Mouse (Mus musculus): Measurements from ENCODE around the gene Gm17617.
A peak's percentile ranks its signal among the peaks of the same experiment; 100 is the strongest.

Gm17617 gene

GRCm38 (mm10) chr13:55133448-55133847 is at the start of gene Gm17617:
Gm17617 (minus strand) TSS chr13:55133548.
- no peak for DNase-seq (ENCODE audit: low spot score in 2 of 2)

- peak; percentile 38 to 53 for DNase-seq (ENCODE audit: low spot score in 2 of 2)
These were observed 49.0 kb upstream of the Gm17617 start for GRCm38 (mm10) chr13:55182173-55182894.

DNA sequence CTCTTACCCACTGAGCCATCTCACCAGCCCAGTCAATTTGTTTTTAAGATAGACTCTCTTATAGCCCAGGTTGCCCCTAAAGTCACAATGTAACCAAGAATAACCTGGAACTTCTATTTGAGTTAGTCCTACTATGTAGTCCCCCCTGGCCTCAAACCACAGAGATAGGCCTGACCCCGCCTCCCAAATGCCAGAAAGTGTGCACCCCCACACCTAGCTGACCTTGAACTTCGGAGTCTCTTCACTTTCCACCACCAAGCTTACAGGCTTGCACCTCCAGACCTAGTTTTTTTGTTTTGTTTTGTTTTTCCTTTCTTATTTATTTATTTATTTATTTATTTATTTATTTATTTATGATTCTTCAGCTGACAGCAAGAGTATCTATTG is 48.4 kb upstream of the Gm17617 start:
- no peak for DNase-seq (ENCODE audit: low spot score in 2 of 2)

GRCm38 (mm10) chr13:55179591-55179990 is 46.2 kb upstream of the Gm17617 start:
- no peak for DNase-seq (ENCODE audit: low spot score in 2 of 2)

DNA sequence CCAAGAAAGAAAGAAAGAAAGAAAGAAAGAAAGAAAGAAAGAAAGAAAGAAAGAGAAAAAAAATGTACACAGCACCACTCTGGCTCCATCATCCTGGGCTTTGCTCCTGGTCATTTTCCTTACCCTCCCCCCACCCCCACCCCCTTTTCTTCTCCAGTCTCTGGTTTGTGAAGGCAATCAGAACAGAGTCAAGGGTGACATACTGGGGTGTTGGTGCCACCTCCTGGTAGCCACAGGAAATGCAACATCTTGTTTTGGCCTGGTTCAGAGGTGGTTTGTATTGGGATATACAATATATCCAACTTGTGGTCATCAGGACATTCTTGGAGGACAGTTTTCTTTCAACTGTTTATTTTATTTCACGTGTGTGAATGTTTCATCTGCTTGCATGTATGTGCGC is 45.2 kb upstream of the Gm17617 start:
- DNase-seq (ENCODE audit: low spot score in 2 of 2), result peak; percentile 56 to 65

- DNase-seq (ENCODE audit: low spot score in 2 of 2), result no peak
These were observed 44.7 kb upstream of the Gm17617 start for GRCm38 (mm10) chr13:55177903-55178496.

DNA sequence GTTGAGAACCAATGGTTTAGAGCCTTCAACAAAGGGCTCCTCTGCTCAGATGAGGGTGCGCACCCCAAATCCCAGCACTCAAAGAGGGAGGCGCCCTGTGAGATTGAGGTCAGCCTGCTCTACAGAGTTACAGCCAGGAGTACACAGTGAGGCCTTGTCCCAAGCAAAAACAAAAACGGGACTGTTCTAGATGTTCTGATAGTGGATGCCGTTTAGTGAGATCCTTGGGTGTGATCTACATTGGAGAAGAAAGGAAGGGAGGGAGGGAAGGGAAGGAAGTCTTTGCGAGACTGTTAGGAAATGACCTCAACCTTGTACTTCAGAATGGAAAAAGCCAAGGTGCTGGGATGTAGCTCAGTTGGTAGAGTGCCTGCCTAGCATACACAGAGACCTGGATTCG is 42.9 kb upstream of the Gm17617 start:
- no peak for DNase-seq (ENCODE audit: low spot score in 2 of 2)

GRCm38 (mm10) chr13:55174347-55174746 is 41.0 kb upstream of the Gm17617 start:
- DNase-seq (ENCODE audit: low spot score in 2 of 2), result no peak

DNA sequence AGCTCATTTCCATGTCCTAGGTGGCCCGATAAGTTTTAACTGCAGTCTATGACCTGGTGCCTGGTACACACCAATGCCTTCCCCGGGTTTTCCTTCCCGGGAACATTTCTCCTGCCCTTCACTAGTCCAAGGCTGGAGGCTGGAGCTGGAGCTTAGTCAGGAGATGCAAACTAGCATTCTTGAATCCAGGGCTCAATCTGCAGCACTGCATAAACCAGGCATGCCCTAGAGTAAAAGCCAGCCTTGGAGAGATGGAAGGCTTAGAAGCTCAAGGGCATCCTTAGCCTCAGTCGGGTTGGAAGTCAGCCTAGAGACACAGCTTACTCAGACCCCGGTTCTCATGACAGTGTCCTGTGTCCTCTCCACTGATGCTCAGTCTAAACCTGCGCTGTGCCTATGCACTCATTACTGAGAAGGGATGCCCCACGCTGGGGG is 39.0 kb upstream of the Gm17617 start:
- DNase-seq (ENCODE audit: low spot score in 2 of 2), result no peak

- DNase-seq (ENCODE audit: low spot score in 2 of 2), result no peak
These were observed 38.4 kb upstream of the Gm17617 start for GRCm38 (mm10) chr13:55171517-55172335.

DNA sequence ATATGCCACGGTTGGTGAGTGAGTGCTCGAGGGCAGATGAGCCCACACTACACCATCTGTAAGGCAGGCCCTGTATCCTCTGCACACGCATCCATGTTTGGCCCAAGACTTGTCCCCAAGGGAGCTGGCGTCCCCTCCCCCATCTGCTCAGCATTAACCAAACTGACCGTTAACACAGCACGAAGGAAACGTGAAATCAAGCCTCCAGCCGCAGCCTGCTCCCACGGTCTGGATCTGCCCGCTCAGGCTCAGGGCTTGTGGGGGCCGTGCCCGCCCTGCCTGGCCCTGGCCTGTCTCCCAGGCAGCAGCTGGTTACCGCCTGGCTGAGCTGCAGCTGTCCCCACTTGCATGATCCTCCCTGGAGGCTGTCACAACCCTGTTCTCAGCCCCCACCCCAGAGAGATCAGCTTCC is 35.6 kb upstream of the Gm17617 start:
- peak in 1 of 2 experiments; percentile 27 for DNase-seq (ENCODE audit: low spot score in 2 of 2)

GRCm38 (mm10) chr13:55168255-55168654 is 34.9 kb upstream of the Gm17617 start:
- no peak for DNase-seq (ENCODE audit: low spot score in 2 of 2)

GRCm38 (mm10) chr13:55167798-55168197 is 34.5 kb upstream of the Gm17617 start:
- no peak for DNase-seq (ENCODE audit: low spot score in 2 of 2)

GRCm38 (mm10) chr13:55166806-55167725 is 33.7 kb upstream of the Gm17617 start:
- no peak for DNase-seq (ENCODE audit: low spot score in 2 of 2)

DNA sequence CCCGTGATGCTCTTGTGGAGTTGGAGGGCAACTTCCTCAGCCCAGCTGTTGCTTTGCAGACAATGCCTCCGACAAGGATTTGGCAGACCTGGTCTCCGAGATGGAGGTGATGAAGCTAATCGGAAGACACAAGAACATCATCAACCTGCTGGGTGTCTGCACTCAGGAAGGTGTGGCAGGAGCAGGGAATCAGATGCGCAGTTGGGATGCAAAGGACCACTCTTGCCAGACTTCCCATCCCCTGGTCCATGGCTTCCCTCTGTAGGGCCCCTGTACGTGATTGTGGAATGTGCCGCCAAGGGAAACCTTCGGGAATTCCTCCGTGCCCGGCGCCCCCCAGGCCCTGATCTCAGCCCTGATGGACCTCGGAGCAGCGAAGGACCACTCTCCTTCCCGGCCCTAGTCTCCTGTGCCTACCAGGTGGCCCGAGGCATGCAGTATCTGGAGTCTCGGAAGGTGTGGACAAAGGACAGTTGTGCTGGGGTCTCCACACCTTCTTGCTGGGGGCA is 32.5 kb upstream of the Gm17617 start:
- no peak for DNase-seq (ENCODE audit: low spot score in 2 of 2)

DNA sequence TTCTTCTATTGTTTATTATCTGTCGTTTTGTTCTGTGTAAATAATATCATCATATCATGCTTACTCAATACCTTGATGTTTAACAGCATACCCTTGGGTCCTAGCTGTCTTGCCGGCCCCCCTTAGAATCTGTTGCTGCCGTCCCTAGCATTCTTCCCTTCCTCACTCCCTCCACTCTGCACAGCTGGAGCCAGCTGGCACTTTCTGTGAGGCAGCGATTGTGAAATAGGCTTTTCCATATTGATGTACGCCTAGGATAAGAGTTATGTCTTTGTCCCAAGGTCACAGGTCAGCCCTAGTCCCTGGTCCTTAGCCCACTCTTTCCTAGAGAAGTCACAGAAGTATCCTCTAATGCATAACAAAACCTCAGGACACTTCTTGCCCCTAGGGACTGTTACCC is 30.2 kb upstream of the Gm17617 start:
- no peak for DNase-seq (ENCODE audit: low spot score in 2 of 2)

DNA sequence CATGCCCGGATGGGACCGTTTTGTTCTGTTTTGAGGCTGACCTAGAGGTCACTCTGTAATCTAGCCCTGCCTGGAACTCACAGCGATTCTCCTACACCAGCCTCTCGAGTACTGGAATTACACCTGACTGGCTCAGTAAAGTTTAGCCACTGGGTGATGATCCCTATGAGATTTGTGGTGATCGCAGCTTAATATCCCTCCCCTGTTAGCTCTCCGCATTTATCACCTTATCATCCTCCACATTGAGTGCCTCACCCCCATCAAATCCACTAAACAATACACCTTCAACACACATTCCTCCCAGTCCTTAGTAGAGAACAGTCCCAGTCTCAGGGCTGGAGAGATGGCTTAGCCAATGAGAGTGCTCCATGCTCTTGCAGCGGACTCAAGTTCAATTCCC is 29.0 kb upstream of the Gm17617 start:
- no peak for DNase-seq (ENCODE audit: low spot score in 2 of 2)

- DNase-seq (ENCODE audit: low spot score in 2 of 2), result no peak
These were observed 20.6 kb upstream of the Gm17617 start for GRCm38 (mm10) chr13:55153951-55154350.

DNA sequence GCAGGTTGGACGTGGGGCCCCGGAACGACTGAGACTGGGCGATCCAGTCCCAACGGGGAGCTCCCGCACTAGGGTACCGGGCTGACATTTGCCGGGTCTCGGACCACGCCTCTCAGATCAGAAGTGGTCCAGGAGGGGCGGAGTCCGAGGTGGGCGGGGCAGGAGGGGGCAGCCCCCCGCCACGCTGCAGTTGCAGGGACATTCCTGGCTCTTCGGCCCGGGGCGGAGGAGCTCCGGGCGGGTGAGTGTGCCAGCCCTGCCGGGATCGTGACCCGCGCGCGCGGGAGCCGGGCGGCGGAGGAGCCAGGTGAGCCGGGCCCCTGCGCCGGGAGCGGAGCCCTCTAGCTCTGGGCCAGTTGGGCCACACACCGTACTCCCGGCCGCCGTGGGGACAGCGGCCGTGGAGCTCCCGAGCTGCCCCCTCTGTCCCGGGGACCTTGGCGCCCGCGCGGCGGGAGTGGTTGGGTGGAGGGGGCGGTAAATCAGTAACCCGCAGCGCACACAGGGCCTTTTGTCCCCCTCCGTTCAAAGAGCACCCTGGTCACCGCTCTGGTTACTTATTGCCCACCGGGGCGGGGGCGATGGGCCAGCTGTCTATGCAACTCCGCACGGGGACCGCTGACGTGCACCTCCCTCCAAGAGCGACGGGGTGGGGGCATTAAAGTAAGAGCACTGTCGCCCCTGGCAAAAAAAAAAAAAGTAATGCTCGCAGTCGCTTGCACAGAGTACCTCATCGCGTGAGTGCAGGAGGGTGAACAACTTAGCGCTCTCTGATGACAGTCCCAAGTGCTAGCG is 19.5 kb upstream of the Gm17617 start, which contains the start of gene Fgfr4:
TSS of gene Fgfr4 (plus strand) at position 20 of the 795 bp plus-strand sequence.
- DNase-seq (ENCODE audit: low spot score in 2 of 2), result no peak

DNA sequence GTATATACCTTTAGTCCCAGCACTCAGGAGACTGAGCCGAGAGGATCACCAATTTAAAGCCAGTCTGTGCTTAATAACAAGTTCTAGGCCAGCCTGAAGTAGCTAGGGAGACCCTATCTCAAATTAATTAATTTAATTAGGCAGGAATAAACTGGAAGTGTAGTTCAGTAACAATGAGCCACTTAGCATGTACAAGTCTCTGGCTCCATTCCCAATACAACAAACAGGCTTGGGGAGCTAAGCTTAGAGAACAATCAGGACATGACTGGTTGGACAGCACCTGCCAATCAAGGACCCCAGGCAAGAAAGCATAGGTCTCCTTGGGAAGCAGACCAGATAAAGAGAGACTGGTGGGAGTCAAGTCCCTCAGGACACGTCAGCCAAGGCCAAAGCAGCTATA is 6.9 kb upstream of the Gm17617 start:
- no peak for DNase-seq (ENCODE audit: low spot score in 2 of 2)
